Mouse (Mus musculus) intestine, embryonic 14.5 days (tissue): ENCODE results near the gene Mef2c. TPM values are rescaled to one million over a fixed set of nuclear protein-coding genes. Genes with fewer than 3 reads are reported as not detected.

Experiments
- ATAC-seq: fragments of 200-750 bp; cut with Nextera tagmentation; replicated peaks from 2 replicates; pipeline ENCODE4 v1.8.0; 2017; ENCODE audit warnings: low read depth, moderate number of reproducible peaks, moderate TSS enrichment, moderate library complexity; ENCODE audit not compliant: low FRiP score, low TSS enrichment
- DNase-seq: peaks from one replicate; pipeline ENCODE4 v3.0.0-alpha.2; 2018; ENCODE audit warnings: low spot score
- H3K27ac ChIP-seq: fragments of 300-500 bp; sonication (generic); 2 replicates; pipeline ENCODE4 v1.5.1; 2014; ENCODE audit warnings: low read depth, mild to moderate bottlenecking, control low read depth
- H3K27me3 ChIP-seq: fragments of 300-500 bp; sonication (generic); replicated peaks from 2 replicates; pipeline ENCODE4 v1.6.1; 2014; ENCODE audit warnings: low read length, control low read depth; ENCODE audit not compliant: control insufficient read depth, insufficient read depth
- H3K36me3 ChIP-seq: fragments of 300-500 bp; sonication (generic); 2 replicates; pipeline ENCODE4 v1.6.1; 2014; ENCODE audit warnings: low read length, control low read depth; ENCODE audit not compliant: control insufficient read depth, insufficient read depth
- H3K4me1 ChIP-seq: fragments of 300-500 bp; sonication (generic); replicated peaks from 2 replicates; pipeline ENCODE4 v1.6.1; 2014; ENCODE audit warnings: low read length, control low read depth, mixed read lengths; ENCODE audit not compliant: control insufficient read depth, insufficient read depth
- H3K4me2 ChIP-seq: fragments of 300-500 bp; sonication (generic); 2 replicates; pipeline ENCODE4 v1.6.1; 2014; ENCODE audit warnings: low read length
- H3K4me3 ChIP-seq: fragments of 300-500 bp; sonication (generic); 2 replicates; pipeline ENCODE4 v1.5.1; 2014; ENCODE audit warnings: low read depth, low read length, control low read depth, mixed read lengths
- H3K9ac ChIP-seq: fragments of 300-500 bp; sonication (generic); 2 replicates; pipeline ENCODE4 v1.6.1; 2014; ENCODE audit warnings: mild to moderate bottlenecking, low read length
- H3K9me3 ChIP-seq: fragments of 300-500 bp; sonication (generic); 2 replicates; pipeline ENCODE4 v1.6.1; 2016; ENCODE audit warnings: low read length, control low read depth; ENCODE audit not compliant: control insufficient read depth
- WGBS: fragments of 180-500 bp; shearing (Covaris S2); extraction: QIAGEN DNeasy Blood & Tissue Kit; methylation state at CpG from one replicate; pipeline ENCODE4 v1.1.7; 2014; 5-methylcytosine and 5-hydroxymethylcytosine counted together
- polyA plus RNA-seq: library from polyadenylated mRNA; unstranded; fragments of >200 nt; fragmentation: Nextera tagmentation; extraction: Ambion mirVana; gene quantifications from 2 replicates; pipeline ENCODE4 v1.2.1, GENCODE M21; 2014

The Mef2c gene
- polyA plus RNA-seq, 1 experiment from 2014 or later, result 42.8 TPM

- peaks cover 5% of the 10 kb centered on the region; the same call in 1 of the 2 replicates for H3K4me1 ChIP-seq
- no peak overlapping the region for H3K27ac ChIP-seq
- H3K9me3 ChIP-seq, result no peaks in the 10 kb centered on the region
- peak overlapping the region; percentile 34 for H3K4me2 ChIP-seq
- no peaks in the 10 kb centered on the region for H3K27me3 ChIP-seq
- no peaks in the 10 kb centered on the region for H3K36me3 ChIP-seq
- WGBS, result 72% methylated on average over 9 of the region's 9 CpGs
- DNase-seq (no peak), ATAC-seq (no peak)
- no peak overlapping the region for H3K9ac ChIP-seq
- H3K4me3 ChIP-seq, result 0 out of 2 replicates have a peak overlapping the region, but pooled peaks have one; percentile 2
These were observed 24.1 kb downstream of the Mef2c start for GRCm38 (mm10) chr13:83527921-83528320.

DNA sequence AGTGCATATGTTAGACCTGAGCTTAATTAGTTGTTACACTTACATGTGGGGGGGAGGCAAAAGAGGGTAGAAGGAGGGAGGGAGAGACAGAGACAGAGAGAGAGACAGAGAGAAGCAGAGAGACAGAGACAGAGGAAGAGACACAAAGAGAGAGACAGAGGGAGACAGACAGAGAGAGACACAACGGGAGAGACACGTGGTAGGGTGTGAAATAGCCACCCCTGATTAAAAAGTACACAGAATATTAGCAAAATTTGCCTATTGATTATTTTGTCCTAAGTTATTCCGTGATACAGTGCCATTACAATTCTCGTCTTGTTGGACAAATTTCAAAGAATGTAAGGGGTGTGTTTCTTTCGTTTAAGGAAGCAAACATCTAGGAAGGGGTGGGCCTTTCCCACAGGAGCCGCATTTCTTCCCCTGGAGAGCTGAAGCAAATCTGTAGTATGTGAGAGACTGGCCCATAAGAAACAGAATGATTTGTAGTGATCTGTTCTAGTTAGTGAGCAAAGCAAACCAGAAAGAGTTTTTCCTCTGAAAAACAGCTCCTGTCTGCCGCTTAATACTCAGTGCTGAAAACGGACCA is 26.0 kb downstream of the Mef2c start:
- DNase-seq (no peak), ATAC-seq (no peak)
- Histone ChIP-seq H3K27ac (no peak overlapping the region), H3K9ac (no peak overlapping the region), H3K9me3 (no peaks in the 10 kb centered on the region), H3K36me3 (no peaks in the 10 kb centered on the region), H3K4me2 (peak overlapping the region; percentile 18; the same call in 1 of the 2 replicates), H3K4me1 (peaks cover 5% of the 10 kb centered on the region; the same call in 1 of the 2 replicates), H3K27me3 (no peaks in the 10 kb centered on the region), H3K4me3 (no peak overlapping the region)
- WGBS, result 63% methylated on average over 8 of the region's 8 CpGs

- Histone ChIP-seq H3K9ac (no peak overlapping the region), H3K4me2 (no peak overlapping the region), H3K4me3 (no peak overlapping the region), H3K9me3 (no peaks in the 10 kb centered on the region), H3K27me3 (no peaks in the 10 kb centered on the region), H3K36me3 (no peaks in the 10 kb centered on the region), H3K4me1 (peaks cover 3% of the 10 kb centered on the region; the same call in 1 of the 2 replicates), H3K27ac (no peak overlapping the region)
- ATAC-seq, result no peak
- WGBS, result 86% methylated on average over 4 of the region's 4 CpGs
- no peak for DNase-seq
These were observed 27.1 kb downstream of the Mef2c start for GRCm38 (mm10) chr13:83530889-83531288.

DNA sequence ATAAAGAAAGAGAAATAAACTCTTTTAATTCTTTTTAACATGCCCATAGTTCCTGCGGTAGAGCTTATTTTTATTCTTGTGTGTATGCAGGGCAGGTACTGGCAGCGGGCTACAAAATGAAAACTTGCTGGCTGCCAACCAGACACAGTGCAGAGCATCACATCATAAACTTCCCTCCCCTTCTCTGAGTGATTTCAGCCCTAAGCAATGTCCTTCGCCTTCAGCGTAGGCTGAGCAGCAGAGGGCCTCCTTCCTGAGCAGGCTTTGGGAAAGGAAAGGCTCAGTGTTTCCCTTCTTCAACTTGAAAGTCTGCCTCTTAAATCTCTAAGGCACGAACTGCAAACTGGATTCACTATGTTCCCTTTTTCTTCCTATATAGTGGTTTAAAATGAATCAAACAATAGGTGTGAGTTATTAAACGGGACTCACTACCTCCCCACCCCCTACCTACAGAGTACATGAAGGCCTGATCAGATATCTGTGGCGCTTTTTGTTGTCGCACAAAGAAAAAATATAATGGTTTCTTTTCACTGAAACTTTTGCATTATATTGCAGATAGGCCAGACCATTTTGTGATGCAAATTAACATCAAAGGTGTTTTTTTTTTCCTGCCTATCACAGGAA is 28.2 kb downstream of the Mef2c start:
- Histone ChIP-seq H3K9me3 (no peaks in the 10 kb centered on the region), H3K4me2 (0 out of 2 replicates have a peak overlapping the region, but pooled peaks have one; percentile 2), H3K27ac (no peak overlapping the region), H3K4me1 (no peaks in the 10 kb centered on the region), H3K4me3 (no peak overlapping the region), H3K9ac (no peak overlapping the region), H3K27me3 (no peaks in the 10 kb centered on the region), H3K36me3 (no peaks in the 10 kb centered on the region)
- WGBS, result 39% methylated on average over 8 of the region's 8 CpGs
- no peak for DNase-seq
- ATAC-seq, result no peak

- DNase-seq, result no peak
- no peak for ATAC-seq
These were observed 32.5 kb downstream of the Mef2c start for GRCm38 (mm10) chr13:83536361-83536760.

GRCm38 (mm10) chr13:83537163-83537562 is 33.3 kb downstream of the Mef2c start:
- 60% methylated on average over 5 of the region's 5 CpGs for WGBS
- Histone ChIP-seq H3K4me1 (no peaks in the 10 kb centered on the region), H3K9ac (no peak overlapping the region), H3K27ac (no peak overlapping the region), H3K36me3 (no peaks in the 10 kb centered on the region), H3K9me3 (no peaks in the 10 kb centered on the region), H3K4me3 (no peak overlapping the region), H3K27me3 (no peaks in the 10 kb centered on the region), H3K4me2 (no peak overlapping the region)
- ATAC-seq (no peak), DNase-seq (no peak)

More at GRCm38 (mm10) chr13:83536361-83536760, 32.5 kb downstream of the Mef2c start:
- Histone ChIP-seq H3K4me1 (no peaks in the 10 kb centered on the region), H3K9me3 (no peaks in the 10 kb centered on the region), H3K4me3 (no peak overlapping the region), H3K36me3 (no peaks in the 10 kb centered on the region), H3K27me3 (no peaks in the 10 kb centered on the region), H3K27ac (no peak overlapping the region), H3K4me2 (no peak overlapping the region), H3K9ac (no peak overlapping the region)
- 77% methylated on average over 3 of the region's 3 CpGs for WGBS

DNA sequence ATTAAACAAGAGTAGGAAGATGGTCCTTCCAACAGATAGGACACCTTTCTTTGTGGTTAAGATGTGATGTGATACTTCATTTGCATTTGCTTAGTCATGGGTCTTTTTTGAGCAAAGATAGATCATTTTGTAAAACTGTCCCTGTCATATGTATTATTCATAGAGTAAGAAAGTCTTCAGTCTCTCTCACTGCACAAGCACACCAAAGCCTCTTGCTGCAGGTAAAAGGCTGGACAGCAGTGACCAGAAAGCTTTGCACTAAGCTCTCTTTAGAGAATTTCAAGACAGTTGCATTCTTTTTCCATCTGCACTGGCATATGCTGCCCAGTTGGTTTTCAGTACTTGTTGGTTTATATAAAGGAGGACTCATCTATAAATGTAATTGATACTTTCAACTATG is 36.1 kb downstream of the Mef2c start:
- no peak overlapping the region for H3K27ac ChIP-seq
- no peak overlapping the region for H3K4me2 ChIP-seq
- no peak overlapping the region for H3K9ac ChIP-seq
- ATAC-seq (no peak), DNase-seq (no peak)
- H3K36me3 ChIP-seq, result no peaks in the 10 kb centered on the region
- no peaks in the 10 kb centered on the region for H3K9me3 ChIP-seq
- no peaks in the 10 kb centered on the region for H3K4me1 ChIP-seq
- no peak overlapping the region for H3K4me3 ChIP-seq
- no peaks in the 10 kb centered on the region for H3K27me3 ChIP-seq

DNA sequence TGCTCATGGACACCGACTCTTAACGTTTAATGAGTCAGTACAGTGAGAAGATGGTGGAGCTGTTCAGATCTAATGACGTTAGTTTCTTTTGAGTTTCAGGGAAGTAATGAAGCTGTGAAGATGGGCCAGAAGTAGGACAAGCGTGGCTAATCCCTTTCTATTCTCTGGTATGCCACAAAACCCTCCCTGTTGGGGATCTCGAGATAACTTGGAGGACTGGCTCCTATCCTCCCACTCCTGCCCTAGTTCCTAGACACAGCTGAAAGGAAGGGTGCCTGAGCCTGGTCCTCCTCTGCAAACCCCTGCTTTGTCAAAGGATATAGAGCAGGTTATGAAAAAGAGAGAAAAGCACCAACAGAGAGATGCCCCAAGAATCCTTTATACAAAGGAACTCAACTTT is 38.8 kb downstream of the Mef2c start:
- ATAC-seq, result no peak

DNA sequence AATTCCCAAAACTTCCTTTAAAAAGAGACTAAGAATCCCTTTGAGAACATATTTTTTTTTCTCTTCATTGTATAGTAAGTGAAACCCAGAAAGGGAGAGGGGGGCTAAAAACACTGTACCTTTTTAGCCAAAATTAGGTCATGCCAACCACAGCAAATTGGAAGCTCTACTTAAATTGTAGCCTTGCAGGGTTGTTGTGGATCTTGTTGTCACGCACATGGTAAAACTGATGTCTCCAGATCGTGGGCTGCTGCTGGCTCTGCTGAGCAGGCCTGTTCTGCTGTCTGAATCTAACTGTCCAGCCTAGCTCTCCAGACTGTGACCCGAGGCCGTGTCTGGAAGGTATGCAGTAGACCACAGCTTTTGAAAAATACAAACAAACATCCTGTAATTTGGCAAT is 40.9 kb downstream of the Mef2c start:
- no peaks in the 10 kb centered on the region for H3K36me3 ChIP-seq
- no peak overlapping the region for H3K4me2 ChIP-seq
- H3K9me3 ChIP-seq, result no peaks in the 10 kb centered on the region
- H3K4me1 ChIP-seq, result no peaks in the 10 kb centered on the region
- 71% methylated on average over 4 of the region's 4 CpGs for WGBS
- no peak overlapping the region for H3K27ac ChIP-seq
- H3K9ac ChIP-seq, result no peak overlapping the region
- ATAC-seq (no peak), DNase-seq (no peak)
- H3K27me3 ChIP-seq, result no peaks in the 10 kb centered on the region
- no peak overlapping the region for H3K4me3 ChIP-seq

More for the DNA sequence above, 38.8 kb downstream of the Mef2c start:
- Histone ChIP-seq H3K4me1 (no peaks in the 10 kb centered on the region), H3K27ac (no peak overlapping the region), H3K27me3 (no peaks in the 10 kb centered on the region), H3K36me3 (no peaks in the 10 kb centered on the region), H3K9ac (no peak overlapping the region), H3K9me3 (no peaks in the 10 kb centered on the region), H3K4me3 (no peak overlapping the region), H3K4me2 (no peak overlapping the region)
- DNase-seq, result no peak
- 77% methylated on average over 5 of the region's 5 CpGs for WGBS
